Mouse (Mus musculus): ENCODE data around the gene Gm29866.
"Not testable (repeated sequence)": the region's sequence is repeated elsewhere in the genome, so short reads cannot be mapped to it uniquely, and the experiment has no call there.

The Gm29866 gene

DNA sequence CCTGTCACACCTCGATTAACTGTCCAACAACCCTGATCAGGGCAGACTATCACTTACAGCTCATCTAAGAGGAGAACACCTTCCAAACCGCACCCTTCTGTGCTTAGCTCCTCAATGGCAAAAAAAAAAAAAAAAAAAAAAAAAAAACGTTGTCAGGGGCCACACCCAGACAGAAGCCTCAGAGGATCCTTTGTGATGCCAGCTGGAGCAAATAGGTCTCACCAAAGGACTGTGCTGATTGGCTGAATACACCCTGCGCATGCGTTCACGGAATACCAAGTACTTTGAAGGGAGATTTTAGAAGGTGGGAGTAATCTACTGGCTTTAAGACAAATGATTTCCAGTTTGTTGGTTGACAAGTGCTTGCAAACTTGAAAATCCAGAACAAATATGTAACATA, at the start of gene Gm29866:
Gene Gm29866 (minus strand): TSS at position 101 of the 400 bp plus-strand sequence.
- DNase-seq: not testable (repeated sequence)

Data from kidney, postnatal 10 days (tissue).